Mouse (Mus musculus): ENCODE measurements around the gene Srrm4. TPM values are rescaled to one million over a fixed set of nuclear protein-coding genes. Genes with fewer than 3 reads are reported as not detected.

The Srrm4 gene
- total and polyA plus RNA-seq, 3 experiments: not detected

DNA sequence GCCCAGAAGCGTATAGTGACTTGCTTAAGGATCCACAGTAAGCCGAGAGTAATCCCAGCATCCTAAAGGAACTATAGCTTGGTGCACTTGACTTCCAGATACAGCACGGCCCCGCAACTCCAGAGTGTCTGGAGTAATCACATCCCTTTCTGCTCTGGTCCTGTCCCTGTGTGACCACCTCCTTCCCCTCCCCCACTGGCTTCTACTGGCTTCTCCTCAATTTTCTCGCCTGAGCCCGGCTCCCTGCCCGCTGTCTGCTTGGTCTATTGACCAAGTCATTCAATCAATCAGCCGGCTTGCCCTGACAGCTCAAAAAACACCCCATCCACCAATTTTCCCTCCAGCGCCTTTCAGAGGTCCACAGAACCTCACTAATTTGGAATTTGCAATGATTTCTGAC is 96.2 kb downstream of the Srrm4 start:
- no peak overlapping the region for H3K9ac ChIP-seq (ENCODE audit: control insufficient read depth, low read depth, low read length, poor library complexity, severe bottlenecking)
- H3K27me3 ChIP-seq (ENCODE audit: control insufficient read depth in 1 of 2, insufficient read depth in 2 of 2, low read length in 2 of 2): no peaks in the 10 kb centered on the region; a peak in 1 of 4 replicates
- no peaks in the 10 kb centered on the region for H3K36me3 ChIP-seq (ENCODE audit: control insufficient read depth in 1 of 2, insufficient read depth in 2 of 2, low read length in 2 of 2)
- no peak for TF ChIP-seq USF2 (IDR thresholded peaks at IDR 0.05; ENCODE audit: borderline replicate concordance in 1 of 2, insufficient read depth in 1 of 2, low read depth in 1 of 2, low read length in 2 of 2)
- H3K4me3 ChIP-seq (ENCODE audit: control insufficient read depth in 1 of 2, insufficient read depth in 1 of 2, low read depth in 2 of 2, low read length in 2 of 2): no peak overlapping the region
- H3K4me1 ChIP-seq (ENCODE audit: control insufficient read depth in 1 of 2, insufficient read depth in 2 of 2, low read length in 2 of 2): no peaks in the 10 kb centered on the region
- no peaks in the 10 kb centered on the region for H3K79me2 ChIP-seq (ENCODE audit: control insufficient read depth, insufficient read depth, low read length, poor library complexity)
- DNase-seq (ENCODE audit: low read depth, low spot score): no peak
- H3K27ac ChIP-seq (ENCODE audit: control insufficient read depth, low read depth, low read length): no peak overlapping the region
- H3K9me3 ChIP-seq (replicated peaks; ENCODE audit: insufficient read depth, low read length): no peaks in the 10 kb centered on the region

- Histone ChIP-seq H3K79me2 (ENCODE audit: control insufficient read depth, insufficient read depth, low read length, poor library complexity) (no peaks in the 10 kb centered on the region), H3K27ac (ENCODE audit: control insufficient read depth, low read depth, low read length) (no peak overlapping the region), H3K4me1 (ENCODE audit: control insufficient read depth in 1 of 2, insufficient read depth in 2 of 2, low read length in 2 of 2) (no peaks in the 10 kb centered on the region), H3K36me3 (ENCODE audit: control insufficient read depth in 1 of 2, insufficient read depth in 2 of 2, low read length in 2 of 2) (no peaks in the 10 kb centered on the region), H3K9ac (ENCODE audit: control insufficient read depth, low read depth, low read length, poor library complexity, severe bottlenecking) (no peak overlapping the region), H3K27me3 (ENCODE audit: control insufficient read depth in 1 of 2, insufficient read depth in 2 of 2, low read length in 2 of 2) (no peaks in the 10 kb centered on the region; a peak in 1 of 4 replicates), H3K9me3 (replicated peaks; ENCODE audit: insufficient read depth, low read length) (no peaks in the 10 kb centered on the region), H3K4me3 (ENCODE audit: control insufficient read depth in 1 of 2, insufficient read depth in 1 of 2, low read depth in 2 of 2, low read length in 2 of 2) (no peak overlapping the region)
- TF ChIP-seq POLR2AphosphoS2 (IDR thresholded peaks at IDR 0.05; ENCODE audit: low read length) (no peak), CTCF (IDR thresholded peaks at IDR 0.05 in 2 of 3, conservative IDR thresholded peaks at IDR 0.05 in 1 of 3; ENCODE audit: control insufficient read depth in 1 of 3, insufficient read depth in 1 of 3, low read depth in 2 of 3, low read length in 3 of 3, poor library complexity in 1 of 3, severe bottlenecking in 1 of 3) (no peak), JUND (IDR thresholded peaks at IDR 0.05; ENCODE audit: low read depth, low read length) (no peak), BHLHE40 (IDR thresholded peaks at IDR 0.05; ENCODE audit: borderline replicate concordance, low read depth, low read length) (no peak)
- DNase-seq (ENCODE audit: low read depth, low spot score): no peak
Measured at GRCm38 (mm10) chr5:116494377-116494776, 97.2 kb downstream of the Srrm4 start.

GRCm38 (mm10) chr5:116492726-116493125 is 98.9 kb downstream of the Srrm4 start:
- Histone ChIP-seq H3K36me3 (ENCODE audit: control insufficient read depth in 1 of 2, insufficient read depth in 2 of 2, low read length in 2 of 2) (no peaks in the 10 kb centered on the region), H3K4me3 (ENCODE audit: control insufficient read depth in 1 of 2, insufficient read depth in 1 of 2, low read depth in 2 of 2, low read length in 2 of 2) (no peak overlapping the region), H3K27me3 (ENCODE audit: control insufficient read depth in 1 of 2, insufficient read depth in 2 of 2, low read length in 2 of 2) (no peaks in the 10 kb centered on the region; a peak in 1 of 4 replicates), H3K9ac (ENCODE audit: control insufficient read depth, low read depth, low read length, poor library complexity, severe bottlenecking) (no peak overlapping the region), H3K9me3 (replicated peaks; ENCODE audit: insufficient read depth, low read length) (no peaks in the 10 kb centered on the region), H3K4me1 (ENCODE audit: control insufficient read depth in 1 of 2, insufficient read depth in 2 of 2, low read length in 2 of 2) (no peaks in the 10 kb centered on the region), H3K79me2 (ENCODE audit: control insufficient read depth, insufficient read depth, low read length, poor library complexity) (no peaks in the 10 kb centered on the region), H3K27ac (ENCODE audit: control insufficient read depth, low read depth, low read length) (no peak overlapping the region)
- DNase-seq (ENCODE audit: low read depth, low spot score): no peak
- TF ChIP-seq USF1 (IDR thresholded peaks at IDR 0.05; ENCODE audit: low read depth, low read length): no peak
- no peak for TF ChIP-seq TAL1 (IDR thresholded peaks at IDR 0.05; ENCODE audit: low read length)
- no peak for TF ChIP-seq ZNF384 (IDR thresholded peaks at IDR 0.05; ENCODE audit: low read depth, low read length)
- no peak for TF ChIP-seq ETS1 (IDR thresholded peaks at IDR 0.05; ENCODE audit: low read depth, low read length)

Data from MEL (cell line).